Comparison of ENCODE assay signal across 11 mouse cellular contexts in the genomic region with DNA sequence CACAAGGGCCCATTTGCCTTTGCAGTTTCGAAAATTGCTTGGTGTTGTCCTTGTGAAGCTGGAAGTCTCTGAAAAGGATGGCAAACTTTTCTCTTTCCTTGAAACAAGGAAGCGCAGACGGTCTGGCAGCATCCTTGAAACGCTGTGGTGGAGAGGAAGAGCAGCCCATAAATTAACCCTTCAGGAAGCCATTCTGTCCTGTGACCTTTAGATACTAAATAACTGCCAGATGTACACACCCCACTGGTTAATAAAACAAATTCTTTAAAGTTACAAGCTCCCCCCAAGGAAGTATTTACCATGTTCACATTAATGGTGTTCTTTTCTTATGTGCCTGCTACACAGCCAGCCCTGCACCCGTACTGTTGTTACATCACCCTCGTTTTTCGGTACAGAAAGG. TPM values are rescaled to one million over a fixed set of nuclear protein-coding genes. Genes with fewer than 3 reads are reported as not detected.
"Had no signal": no experiment of that assay in that cellular context is flagged by ENCODE, and none has a peak within 500 bp of the region (broad histone marks: within the 10 kb centered on the region; RNA-seq: fewer than 3 reads in every experiment).

No protein-coding gene starts in this region.

- DNase-seq: layer of hippocampus, adult 9-11 months; layer of hippocampus, postnatal 36 days; lung, adult 18-20 months; right cerebral cortex, postnatal 14 days; thymus, adult 2 months; thymus, postnatal 36 days had no signal

- ATAC-seq: inflammation-experienced regulatory T-cells, adult 6 months; midbrain, embryonic 13.5 days had no signal

- H3K27me3 ChIP-seq: limb, embryonic 13.5 days; midbrain, embryonic 13.5 days; stomach, embryonic 15.5 days had no signal

- H3K36me3 ChIP-seq: limb, embryonic 13.5 days; midbrain, embryonic 13.5 days; stomach, embryonic 15.5 days had no signal

- H3K9me3 ChIP-seq: limb, embryonic 13.5 days; midbrain, embryonic 13.5 days; stomach, embryonic 15.5 days had no signal

- H3K4me3 ChIP-seq: limb, embryonic 13.5 days; midbrain, embryonic 13.5 days; stomach, embryonic 15.5 days had no signal

- H3K4me2 ChIP-seq: limb, embryonic 13.5 days; midbrain, embryonic 13.5 days; stomach, embryonic 15.5 days had no signal

- H3K4me1 ChIP-seq: midbrain, embryonic 13.5 days; stomach, embryonic 15.5 days had no signal

- H3K27ac ChIP-seq: limb, embryonic 13.5 days; liver, embryonic 14.5 days; midbrain, embryonic 13.5 days; stomach, embryonic 15.5 days had no signal

- H3K9ac ChIP-seq: limb, embryonic 13.5 days; liver, embryonic 14.5 days; midbrain, embryonic 13.5 days; stomach, embryonic 15.5 days had no signal

RNA-seq across cellular contexts. Expression of a gene that starts 6.0 kb away (rescaled TPM):
- polyA plus RNA-seq: inflammation-experienced regulatory T-cells, adult 6 months had no signal
